Mouse (Mus musculus): ENCODE data around the gene Hivep3.

Hivep3 gene

GRCm38 (mm10) chr4:120027671-120028070, 294.1 kb downstream of the Hivep3 start:
- no peak for DNase-seq

- DNase-seq: no peak
These were observed 296.4 kb downstream of the Hivep3 start for GRCm38 (mm10) chr4:120029937-120030336.

GRCm38 (mm10) chr4:120032320-120032983, 298.9 kb downstream of the Hivep3 start:
- DNase-seq: peak; percentile 69 to 74

GRCm38 (mm10) chr4:120032984-120033355, 299.4 kb downstream of the Hivep3 start:
- peak in 1 of 2 experiments; percentile 29 for DNase-seq

GRCm38 (mm10) chr4:120036294-120036693, 302.7 kb downstream of the Hivep3 start:
- DNase-seq: no peak

GRCm38 (mm10) chr4:120037007-120037406, 303.4 kb downstream of the Hivep3 start:
- DNase-seq: peak in 1 of 2 experiments; percentile 40

GRCm38 (mm10) chr4:120041520-120041919, 307.9 kb downstream of the Hivep3 start:
- no peak for DNase-seq

GRCm38 (mm10) chr4:120042480-120042879, 308.9 kb downstream of the Hivep3 start:
- DNase-seq: no peak

- DNase-seq: no peak
These were observed 311.0 kb downstream of the Hivep3 start for GRCm38 (mm10) chr4:120044612-120045011.

GRCm38 (mm10) chr4:120045131-120045537, 311.6 kb downstream of the Hivep3 start:
- no peak for DNase-seq

GRCm38 (mm10) chr4:120045871-120046270, 312.3 kb downstream of the Hivep3 start:
- no peak for DNase-seq

- DNase-seq: no peak
These were observed 313.5 kb downstream of the Hivep3 start for GRCm38 (mm10) chr4:120047060-120047459.

GRCm38 (mm10) chr4:120048274-120048673, 314.7 kb downstream of the Hivep3 start:
- no peak for DNase-seq

GRCm38 (mm10) chr4:120049857-120050256, 316.3 kb downstream of the Hivep3 start:
- DNase-seq: no peak

- DNase-seq: no peak
These were observed 318.9 kb downstream of the Hivep3 start for GRCm38 (mm10) chr4:120052481-120052880.

- DNase-seq: no peak
These were observed 319.7 kb downstream of the Hivep3 start for GRCm38 (mm10) chr4:120053026-120054005.

GRCm38 (mm10) chr4:120054145-120054544, 320.6 kb downstream of the Hivep3 start:
- no peak for DNase-seq

GRCm38 (mm10) chr4:120056451-120056850, 322.9 kb downstream of the Hivep3 start:
- DNase-seq: no peak

- DNase-seq: no peak
These were observed 323.9 kb downstream of the Hivep3 start for GRCm38 (mm10) chr4:120057529-120057928.

GRCm38 (mm10) chr4:120058157-120058556, 324.6 kb downstream of the Hivep3 start:
- no peak for DNase-seq

- DNase-seq: no peak
These were observed 325.2 kb downstream of the Hivep3 start for GRCm38 (mm10) chr4:120058794-120059193.

- DNase-seq: no peak
These were observed 328.1 kb downstream of the Hivep3 start for GRCm38 (mm10) chr4:120061727-120062126.

GRCm38 (mm10) chr4:120062198-120062597, 328.6 kb downstream of the Hivep3 start:
- no peak for DNase-seq

- DNase-seq: no peak
These were observed 329.2 kb downstream of the Hivep3 start for GRCm38 (mm10) chr4:120062754-120063153.

All from thymus, adult 18-20 months (tissue).